Comparison of ENCODE assay signal across 15 mouse cellular contexts in genomic region chr5:121807186-121807585, GRCm38 (mm10). TPM values are rescaled to one million over a fixed set of nuclear protein-coding genes. Genes with fewer than 3 reads are reported as not detected.
DNase-seq lines count a peak whose midpoint lies in the region; ATAC-seq and TF ChIP-seq lines count a peak whose summit lies in the region.
"Had no signal": no experiment of that assay in that cellular context is flagged by ENCODE, and none has a peak within 500 bp of the region (broad histone marks: within the 10 kb centered on the region; RNA-seq: fewer than 3 reads in every experiment).

No protein-coding gene starts in this region.

- peaks cover 34% of the 10 kb centered on the region for H3K4me1 ChIP-seq in cerebellum, adult 2 months (ENCODE audit: control insufficient read depth, insufficient read depth, low read length)
- H3K4me1 ChIP-seq in heart, embryonic 14.5 days (ENCODE audit: control insufficient read depth in 2 of 2, insufficient read depth in 2 of 2, low read length in 2 of 2) = peaks cover 15 to 30% of the 10 kb centered on the region in 2 experiments
- H3K4me1 ChIP-seq in neural tube, embryonic 11.5 days (ENCODE audit: control insufficient read depth, insufficient read depth, low read length) = no peaks in the 10 kb centered on the region
- H3K4me1 ChIP-seq in stomach, postnatal 0 days (replicated peaks; ENCODE audit: control insufficient read depth, insufficient read depth) = no peaks in the 10 kb centered on the region
- no peaks in the 10 kb centered on the region for H3K4me1 ChIP-seq in forebrain, embryonic 11.5 days (replicated peaks; ENCODE audit: control insufficient read depth, insufficient read depth, low read length)
- H3K4me1 ChIP-seq: hindbrain, embryonic 13.5 days had no signal

- ATAC-seq in cerebellum, adult (ENCODE audit: insufficient number of reproducible peaks, low FRiP score, low TSS enrichment) = no peak
- ATAC-seq in heart, embryonic 14.5 days (ENCODE audit: insufficient number of reproducible peaks, insufficient read depth, low FRiP score, low read depth) = no peak
- ATAC-seq in neural tube, embryonic 11.5 days (ENCODE audit: insufficient read depth, low FRiP score, low TSS enrichment) = no peak
- ATAC-seq in stomach, postnatal 0 days (ENCODE audit: low FRiP score, low TSS enrichment) = no peak
- ATAC-seq in forebrain, embryonic 11.5 days (replicated peaks; ENCODE audit: low FRiP score) = no peak
- ATAC-seq: forebrain, embryonic 13.5 days; lung, postnatal 0 days; midbrain, embryonic 16.5 days had no signal

- H3K36me3 ChIP-seq in heart, embryonic 14.5 days (ENCODE audit: control insufficient read depth, insufficient read depth, low read length) = peaks cover 75% of the 10 kb centered on the region
- peaks cover 19% of the 10 kb centered on the region for H3K36me3 ChIP-seq in neural tube, embryonic 11.5 days (ENCODE audit: control insufficient read depth, insufficient read depth, low read length)
- H3K36me3 ChIP-seq in stomach, postnatal 0 days (ENCODE audit: control insufficient read depth, insufficient read depth, low read length) = peaks cover 18% of the 10 kb centered on the region
- H3K36me3 ChIP-seq in forebrain, embryonic 11.5 days (ENCODE audit: control insufficient read depth, insufficient read depth, low read length) = peaks cover 8% of the 10 kb centered on the region; the same call in 1 of the 2 replicates

- 18% methylated on average over 3 of the region's 3 CpGs for WGBS in cerebellum, adult 2 months
- 90% methylated on average over 3 of the region's 3 CpGs for WGBS in heart, embryonic 14.5 days
- WGBS in neural tube, embryonic 11.5 days = 82% methylated on average over 3 of the region's 3 CpGs
- 54% methylated on average over 3 of the region's 3 CpGs for WGBS in stomach, postnatal 0 days
- 83% methylated on average over 3 of the region's 3 CpGs for WGBS in forebrain, embryonic 11.5 days

- no peaks in the 10 kb centered on the region for H3K9me3 ChIP-seq in heart, embryonic 14.5 days (ENCODE audit: control insufficient read depth, low read length)
- no peaks in the 10 kb centered on the region for H3K9me3 ChIP-seq in neural tube, embryonic 11.5 days (ENCODE audit: control insufficient read depth, low read length)
- H3K9me3 ChIP-seq in stomach, postnatal 0 days (ENCODE audit: control insufficient read depth, low read length) = no peaks in the 10 kb centered on the region
- H3K9me3 ChIP-seq in forebrain, embryonic 11.5 days (ENCODE audit: control insufficient read depth, low read length) = no peaks in the 10 kb centered on the region
- H3K9me3 ChIP-seq: forebrain, embryonic 13.5 days; G1E; hindbrain, embryonic 13.5 days had no signal

- H3K4me2 ChIP-seq in heart, embryonic 14.5 days (ENCODE audit: low read length) = no peak overlapping the region
- no peak overlapping the region for H3K4me2 ChIP-seq in neural tube, embryonic 11.5 days (ENCODE audit: low read depth)
- no peak overlapping the region for H3K4me2 ChIP-seq in stomach, postnatal 0 days (replicated peaks; ENCODE audit: low read depth)
- H3K4me2 ChIP-seq in forebrain, embryonic 11.5 days (ENCODE audit: low read depth, low read length, severe bottlenecking) = no peak overlapping the region
- H3K4me2 ChIP-seq: forebrain, embryonic 13.5 days; hindbrain, embryonic 13.5 days; liver, embryonic 11.5 days had no signal

- TF ChIP-seq CTCF in cerebellum, adult 2 months (IDR thresholded peaks at IDR 0.05; ENCODE audit: borderline replicate concordance, insufficient read depth, low read depth, low read length) = no peak
- no peak for TF ChIP-seq CTCF in stomach, postnatal 0 days (IDR thresholded peaks at IDR 0.05; ENCODE audit: low read depth)

- no peaks in the 10 kb centered on the region for H3K27me3 ChIP-seq in cerebellum, adult 2 months (ENCODE audit: control insufficient read depth, insufficient read depth, low read length)
- no peaks in the 10 kb centered on the region for H3K27me3 ChIP-seq in heart, embryonic 14.5 days (ENCODE audit: control insufficient read depth, insufficient read depth, low read length)
- no peaks in the 10 kb centered on the region for H3K27me3 ChIP-seq in neural tube, embryonic 11.5 days (ENCODE audit: control insufficient read depth, insufficient read depth, low read length)
- H3K27me3 ChIP-seq in stomach, postnatal 0 days (ENCODE audit: control insufficient read depth, insufficient read depth, low read length) = no peaks in the 10 kb centered on the region
- H3K27me3 ChIP-seq in forebrain, embryonic 11.5 days (ENCODE audit: control insufficient read depth, insufficient read depth, low read length) = no peaks in the 10 kb centered on the region
- H3K27me3 ChIP-seq: forebrain, embryonic 13.5 days; hindbrain, embryonic 13.5 days had no signal

- intact Hi-C loops in heart, postnatal 14 days (cut with DNase I) = no loop called here

- peak in 1 of 2 experiments; percentile 53 for DNase-seq in cerebellum, adult 2 months
- DNase-seq in heart, postnatal 14 days = no peak
- DNase-seq in neural tube, embryonic 11.5 days (ENCODE audit: low spot score) = no peak
- no peak for DNase-seq in neural tube, embryonic 10.5 days (ENCODE audit: extremely low spot score, low spot score)
- no peak for DNase-seq in stomach, postnatal 0 days (ENCODE audit: low spot score)
- DNase-seq in forebrain, embryonic 11.5 days (ENCODE audit: low spot score) = no peak

- H3K4me3 ChIP-seq in cerebellum, adult 2 months (replicated peaks; ENCODE audit: insufficient read depth, low read depth, low read length) = no peak overlapping the region
- no peak overlapping the region for H3K4me3 ChIP-seq in heart, embryonic 14.5 days (ENCODE audit: control insufficient read depth in 1 of 2, insufficient read depth in 1 of 2, low read depth in 1 of 2, low read length in 2 of 2)
- no peak overlapping the region for H3K4me3 ChIP-seq in neural tube, embryonic 11.5 days (ENCODE audit: low read depth, low read length)
- no peak overlapping the region for H3K4me3 ChIP-seq in stomach, postnatal 0 days (ENCODE audit: low read depth, low read length)
- no peak overlapping the region for H3K4me3 ChIP-seq in forebrain, embryonic 11.5 days (ENCODE audit: low read depth, low read length)
- H3K4me3 ChIP-seq: forebrain, embryonic 13.5 days; hindbrain, embryonic 13.5 days had no signal

- no peak for TF ChIP-seq EP300 in stomach, postnatal 0 days (optimal IDR thresholded peaks at IDR 0.05)

- H3K9ac ChIP-seq in heart, embryonic 14.5 days (ENCODE audit: low read length) = no peak overlapping the region
- no peak overlapping the region for H3K9ac ChIP-seq in neural tube, embryonic 11.5 days (ENCODE audit: low read length)
- no peak overlapping the region for H3K9ac ChIP-seq in stomach, postnatal 0 days (ENCODE audit: low read length)
- no peak overlapping the region for H3K9ac ChIP-seq in forebrain, embryonic 11.5 days (ENCODE audit: low read length)
- H3K9ac ChIP-seq: forebrain, embryonic 13.5 days; hindbrain, embryonic 13.5 days had no signal

- no peak for TF ChIP-seq POLR2A in cerebellum, adult 2 months (IDR thresholded peaks at IDR 0.05; ENCODE audit: borderline replicate concordance, insufficient read depth, low read length)

- 0 out of 2 replicates have a peak overlapping the region, but pooled peaks have one; percentile 18 for H3K27ac ChIP-seq in cerebellum, adult 2 months (ENCODE audit: insufficient read depth, low read length)
- peak overlapping the region; percentile 34 to 35; a peak in 3 of 4 replicates for H3K27ac ChIP-seq in heart, embryonic 14.5 days (replicated peaks in 1 of 2; ENCODE audit: control insufficient read depth in 1 of 2, insufficient read depth in 1 of 2, low read depth in 2 of 2, low read length in 2 of 2)
- 0 out of 2 replicates have a peak overlapping the region, but pooled peaks have one; percentile 27 for H3K27ac ChIP-seq in neural tube, embryonic 11.5 days (ENCODE audit: low read depth, low read length)
- peak overlapping the region; percentile 41; the same call in 1 of the 2 replicates for H3K27ac ChIP-seq in stomach, postnatal 0 days (replicated peaks)
- H3K27ac ChIP-seq in forebrain, embryonic 11.5 days (ENCODE audit: low read depth, low read length) = no peak overlapping the region
- H3K27ac ChIP-seq: forebrain, embryonic 13.5 days; hindbrain, embryonic 13.5 days; kidney, postnatal 0 days had no signal

RNA-seq across cellular contexts. Expression of gene Sh2b3, which starts 30.3 kb away (rescaled TPM):
- polyA plus RNA-seq in cerebellum, adult 2 months (2012; rRNA removed) = 30.8 and 31.7 TPM in 2 replicates
- polyA plus RNA-seq in heart, embryonic 14.5 days (2014; fragmentation: Nextera tagmentation; extraction: Ambion mirVana) = 16.5 and 18.1 TPM in 2 replicates
- total RNA-seq in heart, postnatal 14 days (2021) = 10 to 100 TPM; 31.8 to 33.6 TPM
- 10.2 and 10.5 TPM in 2 replicates for polyA plus RNA-seq in neural tube, embryonic 11.5 days (2014; fragmentation: Nextera tagmentation; extraction: Ambion mirVana)
- 7.9 and 8.6 TPM in 2 replicates for polyA plus RNA-seq in stomach, postnatal 0 days (2015; fragmentation: Nextera tagmentation; extraction: Ambion mirVana)
- 9.1 and 9.8 TPM in 2 replicates for polyA plus RNA-seq in forebrain, embryonic 11.5 days (2014; fragmentation: Nextera tagmentation; extraction: Ambion mirVana)

RNA-seq across cellular contexts. Expression of gene Pheta1, which starts 41.6 kb away (rescaled TPM):
- 17.6 and 19.0 TPM in 2 replicates for polyA plus RNA-seq in cerebellum, adult 2 months (2012; rRNA removed)
- polyA plus RNA-seq in heart, embryonic 14.5 days (2014; fragmentation: Nextera tagmentation; extraction: Ambion mirVana) = 10.8 and 11.5 TPM in 2 replicates
- total RNA-seq in heart, postnatal 14 days (2021) = 10 to 100 TPM; 13.2 to 13.6 TPM
- 32.3 and 34.4 TPM in 2 replicates for polyA plus RNA-seq in neural tube, embryonic 11.5 days (2014; fragmentation: Nextera tagmentation; extraction: Ambion mirVana)
- polyA plus RNA-seq in stomach, postnatal 0 days (2015; fragmentation: Nextera tagmentation; extraction: Ambion mirVana) = 24.3 and 26.7 TPM in 2 replicates
- polyA plus RNA-seq in forebrain, embryonic 11.5 days (2014; fragmentation: Nextera tagmentation; extraction: Ambion mirVana) = 35.7 and 38.4 TPM in 2 replicates
